9 mouse cellular contexts compared by ENCODE assay signal in genomic region chr5:139804107-139804551, GRCm38 (mm10). TPM values are rescaled to one million over a fixed set of nuclear protein-coding genes. Genes with fewer than 3 reads are reported as not detected.
DNase-seq lines count a peak whose midpoint lies in the region; ATAC-seq and TF ChIP-seq lines count a peak whose summit lies in the region.
"Had no signal": no experiment of that assay in that cellular context is flagged by ENCODE, and none has a peak within 500 bp of the region (broad histone marks: within the 10 kb centered on the region; RNA-seq: fewer than 3 reads in every experiment).

No protein-coding gene starts in this region.

- H3K27me3 ChIP-seq in forebrain, embryonic 12.5 days = no peaks in the 10 kb centered on the region
- H3K27me3 ChIP-seq in forebrain, embryonic 15.5 days = no peaks in the 10 kb centered on the region
- no peaks in the 10 kb centered on the region for H3K27me3 ChIP-seq in liver, embryonic 14.5 days (ENCODE audit: control insufficient read depth, insufficient read depth, low read length)

- 0 out of 2 replicates have a peak overlapping the region, but pooled peaks have one; percentile 25 for H3K4me2 ChIP-seq in forebrain, embryonic 12.5 days
- H3K4me2 ChIP-seq in forebrain, embryonic 15.5 days (replicated peaks) = no peak overlapping the region
- peak overlapping the region; percentile 66 for H3K4me2 ChIP-seq in liver, embryonic 14.5 days (ENCODE audit: low read depth)

- DNase-seq in retina, postnatal 1 day = peak; percentile 35
- DNase-seq in retina, embryonic 14.5 days (ENCODE audit: low spot score) = no peak
- DNase-seq in liver, embryonic 14.5 days (ENCODE audit: low read depth in 3 of 3, low spot score in 3 of 3) = peak; percentile 90 to 92 (median 92)
- peak; percentile 81 for DNase-seq in testis, postnatal 14 days (ENCODE audit: low spot score)
- no peak for DNase-seq in gastrocnemius, postnatal 10 days
- DNase-seq in cerebellum, postnatal 36 days = no peak

- H3K4me1 ChIP-seq in forebrain, embryonic 12.5 days = peaks cover 15% of the 10 kb centered on the region
- H3K4me1 ChIP-seq in forebrain, embryonic 15.5 days = peaks cover 12% of the 10 kb centered on the region
- peaks cover 40 to 45% of the 10 kb centered on the region in 2 experiments for H3K4me1 ChIP-seq in liver, embryonic 14.5 days (replicated peaks; ENCODE audit: control insufficient read depth in 2 of 2, insufficient read depth in 2 of 2, low read length in 1 of 2)

- WGBS in forebrain, embryonic 12.5 days = 4% methylated on average over 6 of the region's 6 CpGs
- 3% methylated on average over 6 of the region's 6 CpGs for WGBS in forebrain, embryonic 15.5 days
- WGBS in liver, embryonic 14.5 days (ENCODE audit: insufficient replicate concordance) = 0% methylated on average over 6 of the region's 6 CpGs

- 0 out of 2 replicates have a peak, but pooled peaks have one; percentile 47 for ATAC-seq in forebrain, embryonic 12.5 days (ENCODE audit: low FRiP score)
- ATAC-seq in forebrain, embryonic 15.5 days (replicated peaks) = no peak
- peak; percentile 94 for ATAC-seq in liver, embryonic 14.5 days (ENCODE audit: insufficient read depth)

- H3K9me3 ChIP-seq in forebrain, embryonic 12.5 days = no peaks in the 10 kb centered on the region
- no peaks in the 10 kb centered on the region for H3K9me3 ChIP-seq in forebrain, embryonic 15.5 days
- H3K9me3 ChIP-seq in liver, embryonic 14.5 days (ENCODE audit: control insufficient read depth, low read length) = no peaks in the 10 kb centered on the region; the same call in 1 of the 2 replicates

- H3K4me3 ChIP-seq in forebrain, embryonic 12.5 days (replicated peaks) = no peak overlapping the region
- no peak overlapping the region for H3K4me3 ChIP-seq in forebrain, embryonic 15.5 days
- peak overlapping the region; percentile 17 to 22 for H3K4me3 ChIP-seq in liver, embryonic 14.5 days (ENCODE audit: insufficient read depth in 1 of 2, low read depth in 2 of 2, low read length in 2 of 2)
- H3K4me3 ChIP-seq: left cerebral cortex, adult 2 months had no signal

- TF ChIP-seq EP300 in liver, embryonic 14.5 days (IDR thresholded peaks at IDR 0.05; ENCODE audit: low read depth) = peak; percentile 89

- H3K27ac ChIP-seq in forebrain, embryonic 12.5 days = peak overlapping the region; percentile 50; the same call in 1 of the 2 replicates
- H3K27ac ChIP-seq in forebrain, embryonic 15.5 days (replicated peaks) = no peak overlapping the region
- peak overlapping the region; percentile 95 for H3K27ac ChIP-seq in liver, embryonic 14.5 days
- H3K27ac ChIP-seq: left cerebral cortex, adult 2 months had no signal

- peak; percentile 79 for TF ChIP-seq CTCF in liver, embryonic 14.5 days (IDR thresholded peaks at IDR 0.05; ENCODE audit: low read depth)

- H3K9ac ChIP-seq in forebrain, embryonic 12.5 days = no peak overlapping the region
- no peak overlapping the region for H3K9ac ChIP-seq in forebrain, embryonic 15.5 days (replicated peaks)
- H3K9ac ChIP-seq in liver, embryonic 14.5 days (replicated peaks) = peak overlapping the region; percentile 65

- peaks cover 12% of the 10 kb centered on the region for H3K36me3 ChIP-seq in forebrain, embryonic 12.5 days (replicated peaks)
- H3K36me3 ChIP-seq in forebrain, embryonic 15.5 days = peaks cover 13% of the 10 kb centered on the region
- peaks cover 40% of the 10 kb centered on the region for H3K36me3 ChIP-seq in liver, embryonic 14.5 days (replicated peaks; ENCODE audit: control insufficient read depth, insufficient read depth, low read depth)

RNA-seq across cellular contexts. Expression of gene Mafk, which starts 12.8 kb away (rescaled TPM):
- polyA plus RNA-seq in forebrain, embryonic 12.5 days (2016; fragmentation: Nextera tagmentation; extraction: Ambion mirVana) = 11.4 and 12.0 TPM in 2 replicates
- polyA plus RNA-seq in forebrain, embryonic 15.5 days (2015; fragmentation: Nextera tagmentation; extraction: Ambion mirVana) = 18.7 and 20.6 TPM in 2 replicates
- 21.6 and 23.0 TPM in 2 replicates for polyA plus RNA-seq in liver, embryonic 14.5 days (2012; rRNA removed)
- 20.7 and 22.7 TPM in 2 replicates for polyA plus RNA-seq in liver, embryonic 14.5 days (2014; fragmentation: Nextera tagmentation; extraction: Ambion mirVana)
- total RNA-seq in gastrocnemius, postnatal 10 days (2021) = 1 to 10 TPM; 8.8 to 9.6 TPM

RNA-seq across cellular contexts. Expression of gene Tmem184a, which starts 15.6 kb away (rescaled TPM):
- 0.54 and 0.85 TPM in 2 replicates for polyA plus RNA-seq in forebrain, embryonic 12.5 days (2016; fragmentation: Nextera tagmentation; extraction: Ambion mirVana)
- polyA plus RNA-seq in forebrain, embryonic 15.5 days (2015; fragmentation: Nextera tagmentation; extraction: Ambion mirVana) = 0.06 and 0.08 TPM in 2 replicates
- polyA plus RNA-seq in liver, embryonic 14.5 days (2012; rRNA removed) = 0.75 TPM in 2 replicates
- polyA plus RNA-seq in liver, embryonic 14.5 days (2014; fragmentation: Nextera tagmentation; extraction: Ambion mirVana) = 0.90 and 1.2 TPM in 2 replicates
- under 1 TPM; 0.32 to 0.52 TPM for total RNA-seq in gastrocnemius, postnatal 10 days (2021)

RNA-seq across cellular contexts. Expression of gene Gm26938, which starts 22.1 kb away (rescaled TPM):
- polyA plus RNA-seq in forebrain, embryonic 12.5 days (2016; fragmentation: Nextera tagmentation; extraction: Ambion mirVana) = 0.76 TPM in 1 of 2 replicates, not detected in the other
- not detected in 2 replicates for polyA plus RNA-seq in forebrain, embryonic 15.5 days (2015; fragmentation: Nextera tagmentation; extraction: Ambion mirVana)
- not detected in 2 replicates for polyA plus RNA-seq in liver, embryonic 14.5 days (2012; rRNA removed)
- not detected in 2 replicates for polyA plus RNA-seq in liver, embryonic 14.5 days (2014; fragmentation: Nextera tagmentation; extraction: Ambion mirVana)
- not detected for total RNA-seq in gastrocnemius, postnatal 10 days (2021)
- total RNA-seq: left cerebral cortex, adult 2 months had no signal

RNA-seq across cellular contexts. Expression of gene Psmg3, which starts 22.6 kb away (rescaled TPM):
- polyA plus RNA-seq in forebrain, embryonic 12.5 days (2016; fragmentation: Nextera tagmentation; extraction: Ambion mirVana) = 72.5 and 75.8 TPM in 2 replicates
- polyA plus RNA-seq in forebrain, embryonic 15.5 days (2015; fragmentation: Nextera tagmentation; extraction: Ambion mirVana) = 84.5 and 89.6 TPM in 2 replicates
- polyA plus RNA-seq in liver, embryonic 14.5 days (2012; rRNA removed) = 34.5 and 41.9 TPM in 2 replicates
- polyA plus RNA-seq in liver, embryonic 14.5 days (2014; fragmentation: Nextera tagmentation; extraction: Ambion mirVana) = 46.5 and 56.0 TPM in 2 replicates
- 10 to 100 TPM in 1 of 2 experiments, 1 to 10 TPM in 1; 9.6 to 10.2 TPM for total RNA-seq in gastrocnemius, postnatal 10 days (2021)

RNA-seq across cellular contexts. Expression of gene Ints1, which starts 28.7 kb away (rescaled TPM):
- 37.7 and 40.8 TPM in 2 replicates for polyA plus RNA-seq in forebrain, embryonic 12.5 days (2016; fragmentation: Nextera tagmentation; extraction: Ambion mirVana)
- polyA plus RNA-seq in forebrain, embryonic 15.5 days (2015; fragmentation: Nextera tagmentation; extraction: Ambion mirVana) = 27.1 and 31.1 TPM in 2 replicates
- polyA plus RNA-seq in liver, embryonic 14.5 days (2012; rRNA removed) = 12.1 and 14.5 TPM in 2 replicates
- 13.5 and 17.5 TPM in 2 replicates for polyA plus RNA-seq in liver, embryonic 14.5 days (2014; fragmentation: Nextera tagmentation; extraction: Ambion mirVana)
- 10 to 100 TPM; 36.4 to 36.7 TPM for total RNA-seq in gastrocnemius, postnatal 10 days (2021)

Comparison
In these comparisons a context has a peak if more than half of its experiments do, and no peak if none do; other contexts are left out.
1. DNase-seq: peak in retina, postnatal 1 day (single experiment), liver, embryonic 14.5 days (3 of 3) and testis, postnatal 14 days (single experiment); none in retina, embryonic 14.5 days (single experiment), gastrocnemius, postnatal 10 days (single experiment) and cerebellum, postnatal 36 days (0 of 2).
2. H3K4me3 ChIP-seq: peak in liver, embryonic 14.5 days (2 of 2); none in forebrain, embryonic 12.5 days (single experiment) and forebrain, embryonic 15.5 days (single experiment).